Mouse (Mus musculus): ENCODE measurements around the gene Arrdc3. TPM values are rescaled to one million over a fixed set of nuclear protein-coding genes. Genes with fewer than 3 reads are reported as not detected.

The Arrdc3 gene
- polyA plus RNA-seq, 1 experiment from 2014 or later: 44.2 TPM

GRCm38 (mm10) chr13:80932816-80933402, 49.7 kb downstream of the Arrdc3 start:
- Histone ChIP-seq H3K9me3 (ENCODE audit: control insufficient read depth, low read length) (no peaks in the 10 kb centered on the region), H3K27ac (replicated peaks; ENCODE audit: low read depth, low read length) (no peak overlapping the region), H3K9ac (ENCODE audit: low read depth, low read length) (no peak overlapping the region), H3K4me3 (ENCODE audit: low read depth, low read length) (no peak overlapping the region), H3K27me3 (replicated peaks; ENCODE audit: control insufficient read depth, insufficient read depth, low read length) (no peaks in the 10 kb centered on the region), H3K36me3 (ENCODE audit: control insufficient read depth, insufficient read depth, low read length) (no peaks in the 10 kb centered on the region), H3K4me1 (ENCODE audit: control insufficient read depth, insufficient read depth, low read length) (no peaks in the 10 kb centered on the region), H3K4me2 (ENCODE audit: low read depth, low read length) (no peak overlapping the region)
- DNase-seq (ENCODE audit: low spot score): no peak
- 56% methylated on average over 5 of the region's 5 CpGs for WGBS
- no peak for ATAC-seq (ENCODE audit: low read depth)

DNA sequence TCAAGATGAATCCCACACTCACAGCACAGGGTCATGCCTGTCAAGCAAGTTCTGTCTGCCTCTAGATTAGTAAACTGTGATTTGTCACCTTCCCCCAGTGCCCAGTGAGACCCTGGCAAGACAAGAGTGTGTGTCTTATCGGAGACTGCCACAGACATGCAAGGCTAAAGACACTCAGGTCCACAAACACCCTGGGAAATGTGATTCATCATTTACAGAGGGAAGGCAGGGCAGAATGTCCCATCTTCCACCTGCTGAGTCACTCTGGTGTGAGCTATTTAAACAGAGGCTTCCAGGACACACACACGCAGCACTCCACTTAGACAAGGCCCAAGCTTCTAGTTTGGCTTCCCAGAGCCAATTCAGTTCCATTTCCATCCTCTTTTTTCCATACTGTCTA, 53.2 kb downstream of the Arrdc3 start:
- no peak overlapping the region for H3K4me2 ChIP-seq (ENCODE audit: low read depth, low read length)
- H3K27me3 ChIP-seq (replicated peaks; ENCODE audit: control insufficient read depth, insufficient read depth, low read length): no peaks in the 10 kb centered on the region
- H3K9ac ChIP-seq (ENCODE audit: low read depth, low read length): no peak overlapping the region
- no peak for ATAC-seq (ENCODE audit: low read depth)
- no peaks in the 10 kb centered on the region for H3K9me3 ChIP-seq (ENCODE audit: control insufficient read depth, low read length)
- no peaks in the 10 kb centered on the region for H3K36me3 ChIP-seq (ENCODE audit: control insufficient read depth, insufficient read depth, low read length)
- no peak for DNase-seq (ENCODE audit: low spot score)
- WGBS: 89% methylated on average over 2 of the region's 2 CpGs
- H3K27ac ChIP-seq (replicated peaks; ENCODE audit: low read depth, low read length): no peak overlapping the region
- no peak overlapping the region for H3K4me3 ChIP-seq (ENCODE audit: low read depth, low read length)
- peaks cover 6% of the 10 kb centered on the region; the same call in 1 of the 2 replicates for H3K4me1 ChIP-seq (ENCODE audit: control insufficient read depth, insufficient read depth, low read length)

DNA sequence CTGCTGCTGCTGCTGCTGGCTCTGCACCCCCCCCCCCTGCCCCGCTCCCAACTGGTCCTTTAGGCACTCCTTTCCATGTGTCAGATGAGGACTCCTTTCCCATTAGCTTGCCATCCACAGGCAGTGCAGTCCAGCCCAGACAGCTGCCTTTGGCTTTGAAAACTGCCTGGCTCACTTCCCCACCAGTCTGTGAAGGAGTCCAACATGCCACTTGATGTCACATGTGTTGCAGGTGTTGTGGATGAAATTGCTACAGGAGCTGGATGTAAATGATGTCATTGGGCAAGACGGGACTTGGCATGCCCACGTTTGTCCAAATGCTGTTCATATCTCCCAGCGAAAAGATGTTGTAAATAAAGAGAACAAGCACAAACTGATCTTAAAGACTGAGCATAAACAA, 56.0 kb downstream of the Arrdc3 start:
- no peak overlapping the region for H3K27ac ChIP-seq (replicated peaks; ENCODE audit: low read depth, low read length)
- no peak overlapping the region for H3K9ac ChIP-seq (ENCODE audit: low read depth, low read length)
- WGBS: 77% methylated on average over 4 of the region's 4 CpGs
- no peaks in the 10 kb centered on the region for H3K36me3 ChIP-seq (ENCODE audit: control insufficient read depth, insufficient read depth, low read length)
- no peak overlapping the region for H3K4me2 ChIP-seq (ENCODE audit: low read depth, low read length)
- peaks cover 6% of the 10 kb centered on the region; the same call in 1 of the 2 replicates for H3K4me1 ChIP-seq (ENCODE audit: control insufficient read depth, insufficient read depth, low read length)
- ATAC-seq (ENCODE audit: low read depth) (peak; percentile 44; the same call in 1 of the 2 replicates), DNase-seq (ENCODE audit: low spot score) (no peak)
- no peak overlapping the region for H3K4me3 ChIP-seq (ENCODE audit: low read depth, low read length)
- H3K27me3 ChIP-seq (replicated peaks; ENCODE audit: control insufficient read depth, insufficient read depth, low read length): no peaks in the 10 kb centered on the region
- no peaks in the 10 kb centered on the region for H3K9me3 ChIP-seq (ENCODE audit: control insufficient read depth, low read length)

- H3K27me3 ChIP-seq (replicated peaks; ENCODE audit: control insufficient read depth, insufficient read depth, low read length): no peaks in the 10 kb centered on the region
- H3K27ac ChIP-seq (replicated peaks; ENCODE audit: low read depth, low read length): no peak overlapping the region
- peaks cover 6% of the 10 kb centered on the region; the same call in 1 of the 2 replicates for H3K4me1 ChIP-seq (ENCODE audit: control insufficient read depth, insufficient read depth, low read length)
- no peaks in the 10 kb centered on the region for H3K9me3 ChIP-seq (ENCODE audit: control insufficient read depth, low read length)
- DNase-seq (ENCODE audit: low spot score) (no peak), ATAC-seq (ENCODE audit: low read depth) (no peak)
- no peak overlapping the region for H3K4me2 ChIP-seq (ENCODE audit: low read depth, low read length)
- no peaks in the 10 kb centered on the region for H3K36me3 ChIP-seq (ENCODE audit: control insufficient read depth, insufficient read depth, low read length)
- H3K9ac ChIP-seq (ENCODE audit: low read depth, low read length): no peak overlapping the region
- no peak overlapping the region for H3K4me3 ChIP-seq (ENCODE audit: low read depth, low read length)
- WGBS: 63% methylated on average over 1 of the region's 1 CpGs
Measured at GRCm38 (mm10) chr13:80939866-80940265, 56.7 kb downstream of the Arrdc3 start.

DNA sequence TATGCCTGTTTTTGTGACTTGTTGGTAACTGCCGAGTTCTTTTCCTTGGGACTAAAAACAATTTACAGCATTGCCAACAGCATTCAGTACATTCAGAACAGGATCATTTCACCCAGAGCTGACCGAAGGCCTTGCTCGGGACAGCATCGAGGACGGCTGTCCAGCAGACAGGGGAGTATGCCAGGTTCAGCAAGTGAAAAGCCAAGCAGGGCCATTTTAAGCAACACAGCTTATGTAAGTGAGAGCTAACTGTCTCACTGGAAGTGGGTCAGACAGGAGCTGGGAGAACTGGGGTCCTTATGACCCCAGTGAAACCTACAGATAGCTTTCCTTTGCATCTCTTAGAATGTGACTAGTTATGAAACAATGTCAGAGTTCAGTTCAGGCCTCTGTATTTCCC, 57.2 kb downstream of the Arrdc3 start:
- WGBS: 88% methylated on average over 5 of the region's 5 CpGs
- Histone ChIP-seq H3K27me3 (replicated peaks; ENCODE audit: control insufficient read depth, insufficient read depth, low read length) (no peaks in the 10 kb centered on the region), H3K9me3 (ENCODE audit: control insufficient read depth, low read length) (no peaks in the 10 kb centered on the region), H3K27ac (replicated peaks; ENCODE audit: low read depth, low read length) (peak overlapping the region; percentile 45; the same call in 1 of the 2 replicates), H3K4me2 (ENCODE audit: low read depth, low read length) (no peak overlapping the region), H3K4me3 (ENCODE audit: low read depth, low read length) (no peak overlapping the region), H3K9ac (ENCODE audit: low read depth, low read length) (no peak overlapping the region), H3K4me1 (ENCODE audit: control insufficient read depth, insufficient read depth, low read length) (peaks cover 6% of the 10 kb centered on the region; the same call in 1 of the 2 replicates), H3K36me3 (ENCODE audit: control insufficient read depth, insufficient read depth, low read length) (no peaks in the 10 kb centered on the region)
- ATAC-seq (ENCODE audit: low read depth) (no peak), DNase-seq (ENCODE audit: low spot score) (no peak)

DNA sequence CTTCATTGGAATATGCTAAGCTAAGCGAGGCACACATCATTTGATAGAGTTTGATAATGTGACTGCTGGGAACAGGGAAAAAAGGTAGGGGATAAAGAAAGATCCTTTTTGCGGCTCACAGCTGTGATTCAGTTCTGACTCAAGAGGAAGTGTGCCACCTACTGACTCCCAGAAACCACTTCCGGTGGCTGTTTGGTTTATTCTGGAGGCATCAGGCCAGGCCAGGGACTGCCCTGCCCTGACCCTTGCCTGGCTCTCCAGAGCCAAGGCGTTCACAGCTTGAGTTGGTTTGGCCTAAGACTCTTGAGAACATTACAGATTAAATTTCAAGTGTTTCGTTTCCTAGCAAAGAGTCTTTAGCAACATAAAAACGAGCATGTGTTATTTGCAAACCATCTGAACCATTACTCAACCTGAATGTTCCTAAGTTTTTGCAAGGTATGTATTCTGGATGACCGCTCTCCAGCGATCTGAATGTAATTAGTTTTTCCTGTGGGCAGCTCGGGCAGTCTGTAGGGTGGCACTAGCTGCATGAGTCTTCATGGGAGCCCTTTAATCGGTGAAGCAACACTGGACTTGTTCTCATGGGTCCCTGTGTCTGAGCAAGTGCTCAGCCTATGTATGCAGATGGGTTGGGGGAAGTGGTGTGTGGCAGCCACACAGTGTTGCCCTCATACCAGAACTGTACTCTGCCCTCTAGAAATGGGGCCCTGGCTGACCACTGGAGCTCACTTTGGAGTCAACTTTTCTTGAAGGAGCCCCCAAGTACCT, 57.9 kb downstream of the Arrdc3 start:
- no peak overlapping the region for H3K9ac ChIP-seq (ENCODE audit: low read depth, low read length)
- peaks cover 6% of the 10 kb centered on the region; the same call in 1 of the 2 replicates for H3K4me1 ChIP-seq (ENCODE audit: control insufficient read depth, insufficient read depth, low read length)
- no peaks in the 10 kb centered on the region for H3K36me3 ChIP-seq (ENCODE audit: control insufficient read depth, insufficient read depth, low read length)
- H3K27ac ChIP-seq (replicated peaks; ENCODE audit: low read depth, low read length): no peak overlapping the region; the same call in 1 of the 2 replicates
- H3K4me3 ChIP-seq (ENCODE audit: low read depth, low read length): no peak overlapping the region
- 54% methylated on average over 10 of the region's 10 CpGs for WGBS
- DNase-seq (ENCODE audit: low spot score): peak; percentile 54
- no peaks in the 10 kb centered on the region for H3K27me3 ChIP-seq (replicated peaks; ENCODE audit: control insufficient read depth, insufficient read depth, low read length)
- H3K4me2 ChIP-seq (ENCODE audit: low read depth, low read length): no peak overlapping the region
- no peaks in the 10 kb centered on the region for H3K9me3 ChIP-seq (ENCODE audit: control insufficient read depth, low read length)
- no peak for ATAC-seq (ENCODE audit: low read depth)

- no peaks in the 10 kb centered on the region for H3K27me3 ChIP-seq (replicated peaks; ENCODE audit: control insufficient read depth, insufficient read depth, low read length)
- no peak overlapping the region for H3K9ac ChIP-seq (ENCODE audit: low read depth, low read length)
- ATAC-seq (ENCODE audit: low read depth): no peak
- H3K4me2 ChIP-seq (ENCODE audit: low read depth, low read length): no peak overlapping the region
- peaks cover 6% of the 10 kb centered on the region; the same call in 1 of the 2 replicates for H3K4me1 ChIP-seq (ENCODE audit: control insufficient read depth, insufficient read depth, low read length)
- no peak for DNase-seq (ENCODE audit: low spot score)
- no peaks in the 10 kb centered on the region for H3K9me3 ChIP-seq (ENCODE audit: control insufficient read depth, low read length)
- H3K4me3 ChIP-seq (ENCODE audit: low read depth, low read length): no peak overlapping the region
- no peak overlapping the region for H3K27ac ChIP-seq (replicated peaks; ENCODE audit: low read depth, low read length)
- no peaks in the 10 kb centered on the region for H3K36me3 ChIP-seq (ENCODE audit: control insufficient read depth, insufficient read depth, low read length)
Measured at GRCm38 (mm10) chr13:80944532-80944931, 61.3 kb downstream of the Arrdc3 start.
